Mouse (Mus musculus) myocyte (in vitro differentiated cells): ENCODE results near the gene Kcnn3. TPM values are rescaled to one million over a fixed set of nuclear protein-coding genes. Genes with fewer than 3 reads are reported as not detected.
A peak's percentile ranks its signal among the peaks of the same experiment; 100 is the strongest.

Experiments
- H3K27me3 ChIP-seq: one replicate; pipeline ENCODE4 v1.6.1; 2011; ENCODE audit not compliant: control insufficient read depth, insufficient read depth, insufficient read length
- H3K36me3 ChIP-seq: one replicate; pipeline ENCODE4 v1.6.1; 2011; ENCODE audit not compliant: control insufficient read depth, insufficient read depth
- H3K4me2 ChIP-seq: one replicate; pipeline ENCODE4 v1.6.1; 2011; ENCODE audit warnings: low read depth, control low read depth
- H3K4me3 ChIP-seq: one replicate; pipeline ENCODE4 v1.5.1; 2011; ENCODE audit warnings: mild to moderate bottlenecking, control low read depth, moderate library complexity
- H3K79me2 ChIP-seq: one replicate; pipeline ENCODE4 v1.6.1; 2011; ENCODE audit not compliant: control insufficient read depth, insufficient read depth
- H3ac ChIP-seq: one replicate; pipeline ENCODE4 v1.6.1; 2011; ENCODE audit not compliant: control insufficient read depth, insufficient read length
- CEBPB ChIP-seq: IDR thresholded peaks from 2 replicates; pipeline ENCODE4 v1.6.1; 2011; ENCODE audit warnings: mild to moderate bottlenecking, moderate library complexity; ENCODE audit not compliant: poor library complexity, insufficient read depth, severe bottlenecking
- E2F4 ChIP-seq: IDR thresholded peaks from one replicate; pipeline ENCODE4 v1.6.1; 2011; ENCODE audit warnings: mild to moderate bottlenecking, control low read depth, moderate library complexity; ENCODE audit not compliant: insufficient read depth
- MAX ChIP-seq: IDR thresholded peaks from one replicate; pipeline ENCODE4 v1.6.1; 2011; ENCODE audit warnings: low read depth, mild to moderate bottlenecking, control low read depth
- MYOD1 ChIP-seq, 3 experiments: IDR thresholded peaks; one replicate each; pipeline ENCODE4 v1.6.1; 2011; ENCODE audit warnings: control low read depth in 2 of 3, low read depth in 2 of 3, mild to moderate bottlenecking in 2 of 3, moderate library complexity in 1 of 3; ENCODE audit not compliant: insufficient read length in 2 of 3, control insufficient read depth in 1 of 3
- MYOG ChIP-seq, 3 experiments: IDR thresholded peaks; one replicate each; pipeline ENCODE4 v1.6.1; 2011; ENCODE audit warnings: control low read depth in 2 of 3, low read depth in 2 of 3, mild to moderate bottlenecking in 2 of 3; ENCODE audit not compliant: insufficient read length in 2 of 3, control insufficient read depth in 1 of 3, insufficient read depth in 1 of 3
- POLR2A ChIP-seq: IDR thresholded peaks from one replicate; pipeline ENCODE4 v1.6.1; 2011; ENCODE audit warnings: low read depth, mild to moderate bottlenecking, control low read depth, moderate library complexity; ENCODE audit not compliant: insufficient read length
- POLR2AphosphoS2 ChIP-seq: IDR thresholded peaks from one replicate; pipeline ENCODE4 v1.6.1; 2011; ENCODE audit warnings: low read depth, control low read depth; ENCODE audit not compliant: insufficient read length
- REST ChIP-seq: IDR thresholded peaks from one replicate; pipeline ENCODE4 v1.6.1; 2011; ENCODE audit warnings: mild to moderate bottlenecking, control low read depth, moderate library complexity; ENCODE audit not compliant: insufficient read depth, insufficient read length
- SRF ChIP-seq: IDR thresholded peaks from one replicate; pipeline ENCODE4 v1.6.1; 2011; ENCODE audit warnings: low read depth; ENCODE audit not compliant: control insufficient read depth, insufficient read length
- TCF12 ChIP-seq: IDR thresholded peaks from one replicate; pipeline ENCODE4 v1.6.1; 2011; ENCODE audit warnings: mild to moderate bottlenecking, control low read depth; ENCODE audit not compliant: poor library complexity, insufficient read depth, severe bottlenecking
- TCF3 ChIP-seq: IDR thresholded peaks from one replicate; pipeline ENCODE4 v1.6.1; 2011; ENCODE audit warnings: low read depth, control low read depth; ENCODE audit not compliant: insufficient read length
- USF1 ChIP-seq: IDR thresholded peaks from one replicate; pipeline ENCODE4 v1.6.1; 2011; ENCODE audit warnings: low read depth, mild to moderate bottlenecking, control low read depth, moderate library complexity
- polyA plus RNA-seq: library from polyadenylated mRNA; unstranded; fragments of >200 nt; fragmentation: generic; extraction: Trizol; gene quantifications from one replicate; pipeline ENCODE4 v1.2.1, GENCODE M21; 2012; ENCODE audit warnings: missing spikeins

The Kcnn3 gene
- polyA plus RNA-seq, 1 experiment: 0.68 TPM

- TF ChIP-seq MYOG (IDR thresholded peaks at IDR 0.05; ENCODE audit: control insufficient read depth in 1 of 3, insufficient read depth in 1 of 3, insufficient read length in 2 of 3, low read depth in 2 of 3): peak in 2 of 3 experiments; percentile 34 to 37
- TF ChIP-seq MAX: no peak
- peak; percentile 21 to 50 (median 50) for TF ChIP-seq MYOD1 (IDR thresholded peaks at IDR 0.05; ENCODE audit: control insufficient read depth in 1 of 3, insufficient read length in 2 of 3, low read depth in 2 of 3)
- no peaks in the 10 kb centered on the region for H3K36me3 ChIP-seq
- H3ac ChIP-seq: no peak overlapping the region
- H3K4me3 ChIP-seq: no peak overlapping the region
- no peaks in the 10 kb centered on the region for H3K79me2 ChIP-seq
- H3K4me2 ChIP-seq: no peak overlapping the region
- H3K27me3 ChIP-seq: peaks cover 41% of the 10 kb centered on the region
These were observed 29.5 kb downstream of the Kcnn3 start for GRCm38 (mm10) chr3:89549488-89549887.

GRCm38 (mm10) chr3:89551880-89552279, 31.9 kb downstream of the Kcnn3 start:
- Histone ChIP-seq H3K4me3 (no peak overlapping the region), H3K4me2 (no peak overlapping the region), H3K36me3 (no peaks in the 10 kb centered on the region), H3K79me2 (no peaks in the 10 kb centered on the region), H3K27me3 (peaks cover 47% of the 10 kb centered on the region), H3ac (no peak overlapping the region)
- TF ChIP-seq USF1 (no peak), CEBPB (no peak), TCF12 (no peak), MYOG (IDR thresholded peaks at IDR 0.05; ENCODE audit: control insufficient read depth in 1 of 3, insufficient read depth in 1 of 3, insufficient read length in 2 of 3, low read depth in 2 of 3) (no peak), REST (no peak), POLR2A (no peak), SRF (no peak), E2F4 (no peak), POLR2AphosphoS2 (no peak), TCF3 (no peak), MAX (no peak)

GRCm38 (mm10) chr3:89553432-89553831, 33.5 kb downstream of the Kcnn3 start:
- H3ac ChIP-seq: no peak overlapping the region
- H3K4me3 ChIP-seq: no peak overlapping the region
- H3K4me2 ChIP-seq: no peak overlapping the region
- H3K27me3 ChIP-seq: peaks cover 51% of the 10 kb centered on the region
- no peaks in the 10 kb centered on the region for H3K79me2 ChIP-seq
- TF ChIP-seq MYOG (IDR thresholded peaks at IDR 0.05; ENCODE audit: control insufficient read depth in 1 of 3, insufficient read depth in 1 of 3, insufficient read length in 2 of 3, low read depth in 2 of 3) (no peak), MYOD1 (IDR thresholded peaks at IDR 0.05; ENCODE audit: control insufficient read depth in 1 of 3, insufficient read length in 2 of 3, low read depth in 2 of 3) (no peak), TCF3 (no peak), MAX (no peak), E2F4 (no peak), USF1 (no peak), POLR2AphosphoS2 (no peak), CEBPB (no peak), POLR2A (no peak), TCF12 (no peak), REST (no peak), SRF (no peak)
- no peaks in the 10 kb centered on the region for H3K36me3 ChIP-seq

GRCm38 (mm10) chr3:89553946-89554345, 34.0 kb downstream of the Kcnn3 start:
- Histone ChIP-seq H3K79me2 (no peaks in the 10 kb centered on the region), H3ac (no peak overlapping the region), H3K27me3 (peaks cover 50% of the 10 kb centered on the region), H3K36me3 (no peaks in the 10 kb centered on the region), H3K4me3 (no peak overlapping the region), H3K4me2 (no peak overlapping the region)
- no peak for TF ChIP-seq USF1
- no peak for TF ChIP-seq MYOD1 (IDR thresholded peaks at IDR 0.05; ENCODE audit: control insufficient read depth in 1 of 3, insufficient read length in 2 of 3, low read depth in 2 of 3)
- no peak for TF ChIP-seq E2F4
- TF ChIP-seq SRF: no peak
- no peak for TF ChIP-seq MYOG (IDR thresholded peaks at IDR 0.05; ENCODE audit: control insufficient read depth in 1 of 3, insufficient read depth in 1 of 3, insufficient read length in 2 of 3, low read depth in 2 of 3)
- TF ChIP-seq MAX: no peak
- TF ChIP-seq TCF3: no peak
- no peak for TF ChIP-seq CEBPB
- TF ChIP-seq REST: no peak
- TF ChIP-seq POLR2A: no peak
- TF ChIP-seq TCF12: no peak

- H3K36me3 ChIP-seq: no peaks in the 10 kb centered on the region
- H3K4me2 ChIP-seq: no peak overlapping the region
- no peaks in the 10 kb centered on the region for H3K79me2 ChIP-seq
- H3ac ChIP-seq: no peak overlapping the region
- TF ChIP-seq POLR2AphosphoS2 (no peak), MAX (no peak), E2F4 (no peak), TCF3 (no peak), REST (no peak), MYOG (IDR thresholded peaks at IDR 0.05; ENCODE audit: control insufficient read depth in 1 of 3, insufficient read depth in 1 of 3, insufficient read length in 2 of 3, low read depth in 2 of 3) (no peak), SRF (no peak), USF1 (no peak), POLR2A (no peak), CEBPB (no peak), TCF12 (no peak), MYOD1 (IDR thresholded peaks at IDR 0.05; ENCODE audit: control insufficient read depth in 1 of 3, insufficient read length in 2 of 3, low read depth in 2 of 3) (no peak)
- peaks cover 49% of the 10 kb centered on the region for H3K27me3 ChIP-seq
- H3K4me3 ChIP-seq: no peak overlapping the region
These were observed 34.6 kb downstream of the Kcnn3 start for GRCm38 (mm10) chr3:89554587-89554986.
